Mouse (Mus musculus): ENCODE data around the gene Zswim5. TPM values are rescaled to one million over a fixed set of nuclear protein-coding genes. Genes with fewer than 3 reads are reported as not detected.

Gene Zswim5
- total RNA-seq, 2 experiments from 2014 or later = 1.5 to 1.6 TPM

DNA sequence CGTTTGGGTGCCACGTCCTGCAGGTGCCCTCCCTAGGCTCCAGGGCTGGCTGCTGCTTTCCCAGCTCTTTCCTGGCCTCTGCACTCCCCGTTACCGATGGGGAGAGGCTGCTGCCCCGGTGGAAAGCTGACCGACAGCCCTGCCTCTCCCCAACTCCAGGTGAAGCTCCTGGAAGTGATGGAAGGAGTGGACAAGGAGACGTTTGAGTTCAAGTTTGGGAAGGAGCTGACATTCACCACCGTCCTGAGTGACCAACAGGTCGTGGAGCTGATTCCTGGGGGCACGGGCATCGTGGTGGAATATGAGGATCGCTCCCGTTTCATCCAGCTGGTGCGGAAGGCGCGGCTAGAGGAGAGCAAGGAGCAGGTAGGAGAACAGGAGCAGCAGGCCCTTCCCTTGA is 124.8 kb downstream of the Zswim5 start:
- no peak for DNase-seq

DNA sequence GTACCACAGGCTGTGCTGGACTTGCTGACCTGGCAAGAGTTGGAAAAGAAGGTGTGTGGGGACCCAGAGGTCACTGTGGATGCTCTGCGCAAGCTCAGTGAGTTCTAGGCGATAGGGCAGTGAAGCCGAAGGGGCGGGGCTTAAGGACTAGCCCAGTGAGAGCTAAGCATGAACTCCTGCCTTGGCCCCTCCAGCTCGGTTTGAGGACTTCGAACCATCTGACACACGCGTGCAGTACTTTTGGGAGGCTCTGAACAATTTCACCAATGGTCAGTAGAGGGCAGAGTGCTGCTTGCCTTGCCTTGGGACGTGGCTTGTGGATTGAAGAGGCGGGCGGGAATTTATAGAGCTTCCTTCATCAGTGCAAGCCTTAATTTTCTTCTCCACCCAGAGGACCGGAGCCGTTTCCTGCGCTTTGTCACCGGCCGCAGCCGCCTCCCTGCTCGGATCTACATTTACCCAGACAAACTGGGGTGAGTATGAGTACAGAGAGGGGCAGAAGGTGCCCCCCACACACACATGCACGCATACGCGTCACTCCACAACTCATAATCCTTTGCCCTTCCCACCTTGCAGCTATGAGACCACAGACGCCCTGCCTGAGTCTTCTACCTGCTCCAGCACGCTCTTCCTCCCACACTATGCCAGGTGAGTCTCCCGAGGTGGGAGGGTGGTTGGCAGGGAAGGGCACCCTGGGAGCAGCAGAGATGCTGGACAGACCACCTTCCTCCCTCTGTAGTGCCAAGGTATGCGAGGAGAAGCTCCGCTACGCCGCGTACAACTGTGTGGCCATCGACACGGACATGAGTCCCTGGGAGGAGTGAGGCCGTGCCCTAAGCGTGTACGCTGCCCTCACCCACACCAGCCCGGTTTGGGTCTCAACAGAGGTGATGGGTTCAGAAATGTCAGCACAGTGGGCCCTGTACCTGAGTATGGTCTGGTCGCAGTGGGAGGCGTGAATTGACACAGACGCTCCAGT is 125.7 kb downstream of the Zswim5 start:
- intact Hi-C loops (cut with DNase I) = loop anchor here (1.0 to 5.0 kb wide), 3 partner anchors 94 to 137 kb away; partner anchors contain the start of gene Ptch2
- peak; percentile 79 to 81 for DNase-seq

More for the DNA sequence above, 124.8 kb downstream of the Zswim5 start:
- intact Hi-C loops (cut with DNase I) = loop anchor here (1.0 to 5.0 kb wide), 3 partner anchors 95 to 138 kb away; partner anchors contain the start of gene Ptch2

DNA sequence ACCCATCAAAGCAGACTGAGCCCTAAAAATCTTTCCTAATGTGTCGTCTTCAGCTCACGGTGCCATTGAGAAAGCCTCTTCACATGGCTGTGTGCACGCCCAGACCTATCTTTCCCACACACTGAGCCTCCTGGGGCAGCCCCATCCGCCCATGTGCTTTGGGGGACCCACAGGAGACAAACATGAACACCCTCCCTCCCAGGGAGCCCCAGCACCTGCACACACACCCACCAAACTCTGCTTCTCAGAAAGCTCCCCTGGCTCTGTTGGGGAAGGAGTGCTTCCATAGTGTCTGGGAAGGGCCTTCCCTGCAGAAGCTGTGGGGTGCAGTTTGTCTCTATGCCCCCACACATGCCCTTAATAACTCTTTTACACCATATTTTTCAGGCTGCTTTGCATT is 127.5 kb downstream of the Zswim5 start:
- DNase-seq = no peak
- intact Hi-C loops (cut with DNase I) = loop anchor here (5.0 kb wide), 1 partner anchor 93 kb away; the partner anchor contains the start of gene Ptch2

DNA sequence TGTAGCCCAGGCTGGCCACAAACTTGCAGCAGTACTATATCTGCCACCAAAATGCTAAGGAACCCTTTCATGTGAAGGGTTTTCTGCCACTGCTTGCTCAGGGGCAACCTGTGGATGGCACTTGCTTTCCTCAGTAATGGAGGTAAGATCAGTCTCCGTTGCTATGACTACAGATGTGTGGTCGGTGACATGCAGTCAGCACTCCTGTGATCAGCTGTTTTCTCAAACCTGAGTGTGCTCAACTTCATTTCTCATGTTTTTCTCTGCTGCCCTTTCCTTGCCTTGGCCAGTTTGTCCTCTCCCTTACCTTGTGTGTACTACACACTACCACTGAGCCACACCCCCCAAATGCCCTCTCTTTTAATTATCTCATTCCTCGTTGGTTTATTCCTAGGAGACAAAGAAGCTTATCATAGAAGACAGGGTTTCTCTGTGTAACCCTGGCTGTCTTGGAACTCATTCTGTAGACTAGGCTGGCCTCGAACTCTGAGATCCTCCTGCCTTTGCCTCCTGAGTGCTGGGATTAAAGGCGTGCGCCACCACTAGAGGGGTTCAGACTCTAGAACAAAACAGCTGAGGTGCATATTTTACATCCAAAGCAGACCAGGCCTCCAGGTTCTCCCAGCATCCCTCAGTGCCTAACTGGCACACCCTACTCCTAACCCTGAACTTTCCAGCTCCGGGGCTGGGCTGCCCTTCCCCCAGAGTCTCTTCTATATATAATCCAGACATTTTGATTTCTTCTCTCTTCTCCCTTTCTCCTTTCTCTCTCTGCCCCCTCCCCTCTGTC is 128.6 kb downstream of the Zswim5 start:
- DNase-seq = no peak
- intact Hi-C loops (cut with DNase I) = no loop called here

DNA sequence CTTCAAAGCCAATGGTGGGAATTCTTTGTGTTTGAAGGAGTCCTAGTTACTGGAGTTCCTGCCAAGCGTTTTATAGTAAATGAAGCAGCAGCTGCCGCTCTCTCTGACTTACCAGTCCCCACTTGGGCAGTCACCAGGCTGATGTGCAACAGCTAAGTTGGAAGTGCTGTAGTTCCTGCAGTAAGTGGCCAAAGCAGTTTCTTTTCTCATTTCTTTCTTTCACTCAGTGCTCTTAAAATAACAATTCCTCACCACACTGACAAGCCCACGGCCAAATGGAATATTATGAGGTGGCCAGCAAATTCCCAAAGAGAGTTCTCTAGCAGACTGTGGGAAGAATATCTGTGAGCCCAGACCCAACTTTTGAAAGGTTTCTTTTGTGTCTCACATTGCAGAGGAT is 129.9 kb downstream of the Zswim5 start:
- intact Hi-C loops (cut with DNase I) = no loop called here
- DNase-seq = no peak

DNA sequence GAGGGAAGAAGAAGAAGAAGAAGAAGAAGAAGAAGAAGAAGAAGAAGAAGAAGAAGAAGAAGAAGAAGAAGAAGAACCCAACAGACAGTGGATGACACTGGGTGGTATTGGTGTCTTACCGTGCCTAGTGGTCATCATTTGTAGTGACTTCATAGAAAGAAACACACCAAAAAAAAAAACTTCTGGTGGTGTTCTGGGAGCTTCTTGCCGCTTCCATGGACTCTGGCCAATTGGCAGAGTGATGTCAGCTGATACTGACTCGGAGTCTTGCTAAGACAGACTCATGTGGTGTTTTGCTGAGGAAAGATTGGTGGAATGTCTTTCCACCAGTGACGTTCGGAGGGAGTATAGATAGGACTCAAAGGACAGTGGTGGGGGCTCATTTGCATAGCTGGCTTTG is 133.1 kb downstream of the Zswim5 start:
- no peak for DNase-seq
- intact Hi-C loops (cut with DNase I) = no loop called here

DNA sequence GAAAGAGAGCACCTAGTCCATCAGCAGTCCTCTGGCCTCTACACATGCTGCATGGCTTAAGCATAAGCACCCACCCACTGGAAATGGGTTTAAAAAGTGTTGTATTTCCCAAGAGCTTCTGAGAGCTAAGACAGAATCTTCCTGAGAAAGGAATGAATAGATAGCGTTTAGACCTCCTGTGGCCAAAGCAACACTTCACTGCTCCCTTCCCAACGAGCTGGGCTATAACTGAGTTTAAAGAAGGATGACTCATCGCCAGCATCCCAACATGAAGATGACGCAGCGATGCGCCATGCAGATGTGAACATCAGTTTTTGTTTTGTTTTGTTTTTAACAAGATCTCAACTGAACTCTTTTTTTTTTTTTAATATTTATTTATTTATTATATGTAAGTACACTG is 136.4 kb downstream of the Zswim5 start:
- intact Hi-C loops (cut with DNase I) = no loop called here

DNA sequence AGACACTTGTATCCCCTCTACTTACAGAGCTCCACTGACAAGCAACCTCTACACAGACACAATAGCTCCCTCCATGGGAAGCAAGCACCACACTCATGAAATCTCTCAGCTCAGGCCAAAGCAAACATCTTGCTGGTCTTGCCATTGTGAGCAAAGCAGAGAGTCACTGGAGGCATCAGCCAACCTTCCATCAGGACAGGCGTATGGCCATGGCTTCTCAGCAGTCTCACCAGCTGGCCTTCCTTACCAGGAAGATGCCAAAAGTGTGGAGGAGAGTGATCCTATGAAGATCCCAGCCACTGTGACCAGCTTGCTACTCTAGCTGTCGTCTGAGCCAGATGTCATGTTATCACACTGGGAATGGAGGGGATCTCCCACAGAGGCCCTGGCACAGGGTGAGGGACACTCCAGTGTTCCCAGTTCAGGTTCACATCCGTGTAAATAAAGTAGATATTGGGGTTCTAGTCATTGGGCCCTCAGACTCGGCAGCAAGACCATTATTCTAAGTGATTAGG is 137.8 kb downstream of the Zswim5 start:
- intact Hi-C loops (cut with DNase I) = loop anchor here (5.0 kb wide), 1 partner anchor 82 kb away; the partner anchor contains the start of gene Ptch2
- DNase-seq = no peak

More for the DNA sequence above, 136.4 kb downstream of the Zswim5 start:
- DNase-seq = no peak

DNA sequence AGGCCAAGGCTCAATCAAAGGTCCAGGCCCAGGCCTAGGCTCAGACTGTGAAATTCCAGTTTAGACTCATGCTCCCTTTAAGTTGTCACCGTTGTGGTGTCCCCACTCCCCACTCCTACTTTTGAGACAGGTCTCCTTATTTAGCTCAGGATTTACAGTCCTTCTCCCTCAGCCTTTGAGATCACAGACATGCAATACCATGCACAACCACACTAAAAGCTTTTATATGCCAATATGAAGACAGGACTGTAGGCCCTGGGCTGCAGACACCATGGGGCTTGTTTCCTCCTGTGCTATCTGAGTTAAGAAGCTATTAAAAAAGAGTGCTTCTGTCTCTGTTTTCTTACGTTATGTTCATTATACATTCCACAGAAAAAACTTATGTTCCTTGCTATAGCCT is 140.6 kb downstream of the Zswim5 start:
- intact Hi-C loops (cut with DNase I) = loop anchor here (5.0 kb wide), 1 partner anchor 80 kb away; the partner anchor contains the start of gene Ptch2
- no peak for DNase-seq

DNA sequence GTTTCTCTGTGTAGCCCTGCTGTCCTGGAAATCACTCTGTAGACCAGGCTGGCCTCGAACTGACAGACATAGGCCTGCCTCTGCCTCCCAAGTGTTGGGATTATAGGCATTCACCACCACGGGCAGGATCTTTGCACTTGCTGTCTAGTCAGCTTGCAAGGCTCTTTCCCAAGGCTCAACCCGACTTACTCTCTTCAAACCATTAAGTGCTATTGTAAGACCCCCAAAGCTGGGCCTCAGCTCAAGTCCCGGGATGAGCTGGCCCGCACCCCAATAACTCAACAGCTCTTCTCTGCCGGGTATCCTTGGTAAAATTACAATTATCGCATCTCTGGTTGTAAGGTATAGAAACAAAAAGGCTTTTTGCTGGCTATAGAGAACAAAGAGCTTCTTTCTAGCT is 141.2 kb downstream of the Zswim5 start:
- intact Hi-C loops (cut with DNase I) = loop anchor here (5.0 kb wide), 1 partner anchor 79 kb away; the partner anchor contains the start of gene Ptch2
- DNase-seq = no peak

DNA sequence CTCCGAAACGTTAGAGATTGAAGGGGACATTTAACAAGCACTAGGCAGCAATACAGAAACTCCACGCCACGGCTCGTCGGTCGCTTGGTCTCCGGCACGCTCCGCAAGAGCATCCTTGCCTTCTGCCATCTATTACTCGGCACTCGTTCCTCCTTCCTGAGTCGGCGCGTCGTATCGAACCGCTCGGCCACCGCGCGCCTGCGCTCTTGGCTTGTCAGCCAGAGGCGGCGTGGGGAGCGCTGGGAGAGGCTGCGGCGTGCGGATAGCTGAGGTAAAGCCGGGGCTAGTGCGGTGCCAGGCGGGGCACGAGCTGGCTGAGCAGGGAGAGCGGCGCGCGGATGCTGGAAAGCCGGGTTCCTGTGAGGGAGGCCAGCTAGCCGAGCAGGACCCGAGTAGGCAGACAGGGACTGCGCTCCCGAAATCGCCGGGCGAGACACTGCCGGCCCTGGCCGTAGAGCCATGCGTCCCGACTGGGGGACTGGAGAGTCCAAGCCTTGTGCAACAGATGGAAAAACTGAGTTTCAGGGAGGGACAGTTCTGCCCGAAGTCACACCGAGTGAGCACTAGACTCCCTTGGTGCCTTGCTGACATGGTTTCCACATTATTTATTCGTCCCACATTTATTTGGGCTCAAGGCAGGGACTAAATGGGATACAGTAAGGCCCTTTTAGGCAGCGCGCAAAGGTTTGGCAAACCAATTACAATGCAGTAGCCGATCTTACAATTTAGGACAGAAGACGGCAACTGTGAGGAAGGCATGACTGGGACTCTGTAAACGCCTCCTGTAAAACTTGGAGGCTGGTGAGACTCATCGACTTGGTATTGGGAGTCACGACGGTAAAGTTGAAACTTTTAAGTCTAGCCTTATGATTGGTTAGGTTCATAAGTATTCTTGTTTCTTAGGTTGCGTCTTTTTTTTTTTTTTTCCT is 142.3 kb downstream of the Zswim5 start, which contains the start of gene Eif2b3:
Eif2b3 (plus strand) TSS at position 197 of the 929 bp plus-strand sequence.
- intact Hi-C loops (cut with DNase I) = loop anchor here (5.0 kb wide), 1 partner anchor 78 kb away; the partner anchor contains the start of gene Ptch2
- peak; percentile 93 for DNase-seq

DNA sequence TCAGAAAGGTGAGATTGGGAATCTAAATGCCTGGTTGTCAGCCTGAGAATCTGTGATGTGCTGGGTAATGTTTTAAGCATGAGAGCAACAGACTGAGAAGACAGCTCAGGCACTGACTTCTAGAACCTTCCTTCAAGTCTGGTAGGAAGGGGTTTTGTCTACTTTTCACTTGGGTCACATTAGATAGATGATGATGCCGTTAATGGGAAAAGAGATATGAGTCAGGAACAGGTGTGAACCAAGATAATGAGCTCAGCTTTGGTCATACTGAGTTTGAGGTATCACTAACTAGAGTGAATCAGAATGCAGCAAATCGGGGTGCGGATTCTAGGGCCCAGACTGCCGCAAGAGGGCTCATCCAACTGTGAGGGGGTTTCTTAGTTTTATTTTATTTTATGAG is 146.3 kb downstream of the Zswim5 start:
- DNase-seq = no peak
- intact Hi-C loops (cut with DNase I) = no loop called here

DNA sequence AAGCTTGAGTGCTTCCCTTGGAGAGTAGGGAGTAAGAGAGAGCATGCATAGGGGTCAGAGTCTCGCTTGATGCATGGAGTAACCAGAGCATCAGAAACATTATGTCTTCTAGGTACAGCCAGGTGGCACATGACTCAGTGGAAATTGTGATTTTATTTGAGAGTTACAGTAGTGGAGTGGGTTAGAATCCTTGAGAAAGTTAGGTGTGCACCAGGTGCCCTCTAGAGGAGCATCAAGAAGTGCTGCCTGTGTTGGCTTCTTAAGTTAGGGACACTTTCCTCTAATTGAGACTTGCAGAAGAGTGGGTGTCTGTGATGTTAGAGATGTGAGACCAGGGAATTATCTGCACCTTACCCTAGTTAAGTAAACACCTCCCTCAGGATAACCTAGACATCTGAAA is 153.9 kb downstream of the Zswim5 start:
- no peak for DNase-seq
- intact Hi-C loops (cut with DNase I) = no loop called here

Other genes with a start within 250 kb of the Zswim5 start
- 10 to 100 TPM; 46.4 to 53.6 TPM for gene Nasp, start 249.4 kb upstream of the Zswim5 start, total RNA-seq (2021)
- gene Akr1a1, start 225.7 kb upstream of the Zswim5 start, total RNA-seq (2021) = 100 to 1,000 TPM; 419 to 457 TPM
- 100 to 1,000 TPM; 420 to 430 TPM for gene Prdx1, start 191.8 kb upstream of the Zswim5 start, total RNA-seq (2021)
- gene Mmachc, start 169.0 kb upstream of the Zswim5 start, total RNA-seq (2021) = 10 to 100 TPM; 32.8 to 40.0 TPM
- gene Ccdc163, start 168.9 kb upstream of the Zswim5 start, total RNA-seq (2021) = 1 to 10 TPM; 8.3 to 9.1 TPM
- gene Tesk2, start 156.4 kb upstream of the Zswim5 start, total RNA-seq (2021) = 1 to 10 TPM; 1.7 to 2.1 TPM
- 10 to 100 TPM; 13.2 to 13.6 TPM for gene Toe1, start 69.7 kb upstream of the Zswim5 start, total RNA-seq (2021)
- 1 to 10 TPM; 1.7 to 1.9 TPM for gene Mutyh, start 69.7 kb upstream of the Zswim5 start, total RNA-seq (2021)
- 1 to 10 TPM; 3.5 to 3.8 TPM for gene Hpdl, start 55.7 kb upstream of the Zswim5 start, total RNA-seq (2021)
- 10 to 100 TPM; 92.0 to 98.7 TPM for gene Urod, start 117.0 kb downstream of the Zswim5 start, total RNA-seq (2021)
- gene Hectd3, start 117.9 kb downstream of the Zswim5 start, total RNA-seq (2021) = 10 to 100 TPM; 13.9 to 14.9 TPM
- gene Eif2b3, start 142.0 kb downstream of the Zswim5 start, total RNA-seq (2021) = 10 to 100 TPM; 19.2 to 20.3 TPM
- gene Ptch2, start 218.7 kb downstream of the Zswim5 start, total RNA-seq (2021) = 1 to 10 TPM; 3.6 to 4.3 TPM
- 1 to 10 TPM; 5.1 to 6.4 TPM for gene Btbd19, start 248.3 kb downstream of the Zswim5 start, total RNA-seq (2021)
- gene Tctex1d4, start 249.4 kb downstream of the Zswim5 start, total RNA-seq (2021) = under 1 TPM in 1 of 2 experiments, not detected in 1; 0.31 TPM